Mouse (Mus musculus): ENCODE results near the gene Carns1.
A peak's percentile ranks its signal among the peaks of the same experiment; 100 is the strongest.

The Carns1 gene

DNA sequence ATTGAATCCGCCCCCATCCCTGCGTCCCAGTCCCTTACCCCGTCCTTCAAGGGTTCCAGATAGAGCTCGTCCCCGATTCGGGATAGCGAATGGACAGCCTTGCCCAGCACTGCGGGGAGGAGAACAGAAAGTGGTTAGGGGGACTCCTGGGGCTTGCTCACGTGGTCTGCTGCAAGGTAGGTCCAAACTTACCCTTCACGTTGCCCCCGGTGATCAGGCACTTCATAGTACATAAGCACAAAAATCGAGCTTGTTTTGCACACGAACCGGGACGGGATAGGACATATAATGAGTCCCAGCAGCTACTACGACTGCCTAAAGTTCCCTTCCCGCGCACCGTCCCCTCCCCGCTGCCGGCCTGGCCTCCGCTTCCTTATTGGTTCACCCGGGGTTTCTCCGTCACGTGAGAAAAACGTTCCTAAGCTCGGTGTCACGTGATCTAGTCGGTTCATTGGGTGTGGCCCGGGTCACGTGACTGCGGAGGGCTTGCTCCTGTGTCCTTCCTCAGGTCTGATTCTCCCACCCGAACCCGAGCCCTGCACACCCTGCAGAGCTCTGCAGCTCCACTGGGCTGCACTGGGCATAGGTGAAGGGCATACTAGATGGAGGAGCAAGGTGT is 26.1 kb upstream of the Carns1 start, which contains the start of gene Rad9a:
Gene Rad9a, minus strand, starts transcription at position 372 of the 619 bp plus-strand sequence.
- DNase-seq, result peak; percentile 94

GRCm38 (mm10) chr19:4197180-4197579 is 21.9 kb upstream of the Carns1 start:
- DNase-seq, result no peak

GRCm38 (mm10) chr19:4196548-4196947 is 21.3 kb upstream of the Carns1 start:
- no peak for DNase-seq

DNA sequence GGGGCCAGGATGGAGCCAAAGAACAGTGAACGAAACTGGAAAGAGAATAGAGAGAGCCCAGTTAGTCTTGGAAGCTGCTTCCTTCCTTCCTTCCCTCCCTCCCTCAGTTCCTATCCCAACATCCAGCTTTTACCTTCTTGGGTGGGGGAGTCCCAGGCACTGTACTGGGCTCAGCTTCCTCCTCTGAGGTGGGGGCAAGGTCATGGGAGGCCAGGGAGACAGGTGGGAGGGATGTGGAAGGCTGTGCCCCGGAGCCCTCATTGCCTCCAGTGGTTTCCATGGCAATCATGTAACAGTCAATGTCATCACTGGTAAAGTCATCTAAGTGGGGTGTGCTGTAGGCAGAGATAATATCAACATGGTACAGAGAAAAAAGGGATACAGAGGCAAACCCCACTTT is 20.8 kb upstream of the Carns1 start:
- DNase-seq, result no peak

DNA sequence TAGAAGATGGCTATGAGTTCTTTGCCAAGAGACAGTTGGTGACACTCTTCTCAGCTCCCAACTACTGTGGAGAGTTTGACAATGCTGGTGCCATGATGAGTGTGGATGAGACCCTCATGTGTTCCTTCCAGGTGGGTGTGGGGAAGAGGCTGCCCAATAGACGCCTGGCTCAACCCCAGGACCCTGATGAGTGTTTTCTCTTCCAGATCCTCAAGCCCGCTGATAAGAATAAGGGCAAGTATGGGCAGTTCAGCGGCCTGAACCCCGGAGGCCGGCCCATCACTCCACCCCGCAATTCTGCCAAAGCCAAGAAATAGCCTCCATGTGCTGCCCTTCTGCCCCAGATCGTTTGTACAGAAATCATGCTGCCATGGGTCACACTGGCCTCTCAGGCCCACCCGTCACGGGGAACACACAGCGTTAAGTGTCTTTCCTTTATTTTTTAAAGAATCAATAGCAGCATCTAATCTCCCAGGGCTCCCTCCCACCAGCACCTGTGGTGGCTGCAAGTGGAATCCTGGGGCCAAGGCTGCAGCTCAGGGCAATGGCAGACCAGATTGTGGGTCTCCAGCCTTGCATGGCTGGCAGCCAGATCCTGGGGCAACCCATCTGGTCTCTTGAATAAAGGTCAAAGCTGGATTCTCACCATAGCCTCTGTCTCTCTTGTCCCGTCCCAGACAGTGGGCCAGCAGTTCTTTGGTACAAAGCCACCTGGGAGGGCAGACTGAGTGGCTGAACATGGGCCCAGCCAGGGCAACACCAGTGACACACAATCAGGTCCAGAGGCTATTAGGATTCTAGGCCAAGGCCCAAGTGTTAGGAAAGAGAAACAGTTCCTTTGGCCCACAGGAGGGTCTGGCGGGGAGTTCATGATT is 19.7 kb upstream of the Carns1 start:
- DNase-seq, result peak; percentile 81

- DNase-seq, result no peak
Observed at GRCm38 (mm10) chr19:4194021-4194724, 18.9 kb upstream of the Carns1 start.

GRCm38 (mm10) chr19:4193129-4193528 is 17.9 kb upstream of the Carns1 start:
- DNase-seq, result no peak

DNA sequence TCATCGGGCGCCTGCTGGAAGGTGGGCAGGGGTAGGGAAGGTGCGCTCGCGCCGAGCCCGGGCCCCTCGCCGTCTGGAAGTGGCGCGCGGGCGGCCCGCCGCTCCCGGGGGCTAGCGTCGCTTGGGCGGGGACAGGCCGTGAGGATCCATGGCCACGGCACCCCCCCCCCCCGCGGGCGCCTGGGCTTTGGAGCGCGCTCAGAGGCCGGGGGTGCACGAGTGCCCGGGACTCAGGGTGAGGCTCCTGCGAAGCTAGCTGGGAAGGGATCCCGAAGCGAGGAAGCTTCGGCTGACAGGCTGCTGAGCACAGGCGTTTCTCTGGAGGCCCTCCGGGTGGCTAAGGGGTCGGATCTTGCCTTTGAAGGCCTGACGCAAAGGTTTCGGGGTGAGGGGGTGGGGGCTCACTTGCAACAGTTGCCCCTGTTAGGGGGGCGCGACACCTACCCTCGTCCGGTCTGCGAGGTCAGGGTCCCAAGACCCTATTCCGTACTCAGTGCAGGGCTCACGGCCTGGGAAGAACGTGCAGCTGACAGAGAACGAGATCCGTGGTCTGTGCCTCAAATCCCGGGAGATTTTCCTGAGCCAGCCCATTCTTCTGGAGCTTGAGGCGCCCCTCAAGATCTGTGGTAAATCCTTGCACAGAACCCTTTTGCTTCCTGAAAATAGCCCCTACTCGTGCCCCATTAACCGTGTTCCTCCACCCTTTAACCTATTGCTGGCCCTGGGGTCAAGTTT is 17.1 kb upstream of the Carns1 start:
- DNase-seq, result no peak

- peak; percentile 93 for DNase-seq
Observed at GRCm38 (mm10) chr19:4191528-4192250, 16.4 kb upstream of the Carns1 start, which contains the start of gene Ppp1ca. Gene Ppp1ca (plus strand): TSS chr19:4192065.

DNA sequence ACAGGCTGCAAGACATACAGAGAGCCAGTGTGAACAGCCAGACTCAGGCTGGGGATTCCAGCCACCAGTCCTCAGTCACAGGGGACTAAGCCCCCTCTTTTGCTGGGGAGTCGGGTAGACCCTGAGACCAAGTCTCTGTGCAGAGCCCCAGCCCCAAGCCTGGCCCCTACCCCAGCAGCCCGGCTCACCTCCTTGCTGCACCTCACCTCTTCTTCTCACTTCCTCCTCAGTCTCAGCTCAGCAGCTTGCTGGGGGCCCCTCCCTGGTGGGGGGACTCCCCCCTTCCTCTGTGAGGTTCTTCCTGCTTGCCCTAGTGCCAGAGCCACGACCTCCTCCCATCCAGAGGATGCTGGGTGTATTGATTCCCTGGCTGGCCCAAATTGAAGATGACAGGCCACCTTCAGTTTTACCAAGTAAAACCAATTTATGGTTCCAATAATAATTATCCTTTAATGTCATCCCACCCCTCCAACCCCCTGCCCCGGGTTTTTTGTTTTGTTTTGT is 15.6 kb upstream of the Carns1 start, which contains the start of gene Tbc1d10c:
Gene Tbc1d10c, minus strand, starts transcription at position 454 of the 504 bp plus-strand sequence.
- DNase-seq, result no peak

- no peak for DNase-seq
Observed at GRCm38 (mm10) chr19:4189051-4189620, 13.9 kb upstream of the Carns1 start.

DNA sequence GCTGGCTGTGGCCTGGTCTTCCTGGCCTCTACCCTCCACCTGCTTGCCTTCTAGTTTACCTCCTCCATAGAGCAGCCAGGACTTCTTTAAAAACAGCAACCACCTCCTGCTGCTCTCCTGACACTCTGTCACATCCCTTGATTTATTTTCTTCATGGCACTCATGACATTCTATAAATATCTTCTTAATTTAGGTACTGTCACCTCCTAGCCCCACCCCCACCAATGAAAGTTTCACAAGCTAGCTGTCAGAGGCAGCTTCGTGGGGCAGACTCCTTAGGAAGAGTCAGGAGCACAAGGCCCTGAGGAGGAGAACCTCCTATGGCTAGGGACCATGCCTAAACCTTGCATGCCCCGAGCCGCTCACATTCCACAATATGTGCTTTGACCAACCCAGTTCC is 12.0 kb upstream of the Carns1 start:
- DNase-seq, result no peak

GRCm38 (mm10) chr19:4184976-4185975 is 10.0 kb upstream of the Carns1 start:
- DNase-seq, result no peak

DNA sequence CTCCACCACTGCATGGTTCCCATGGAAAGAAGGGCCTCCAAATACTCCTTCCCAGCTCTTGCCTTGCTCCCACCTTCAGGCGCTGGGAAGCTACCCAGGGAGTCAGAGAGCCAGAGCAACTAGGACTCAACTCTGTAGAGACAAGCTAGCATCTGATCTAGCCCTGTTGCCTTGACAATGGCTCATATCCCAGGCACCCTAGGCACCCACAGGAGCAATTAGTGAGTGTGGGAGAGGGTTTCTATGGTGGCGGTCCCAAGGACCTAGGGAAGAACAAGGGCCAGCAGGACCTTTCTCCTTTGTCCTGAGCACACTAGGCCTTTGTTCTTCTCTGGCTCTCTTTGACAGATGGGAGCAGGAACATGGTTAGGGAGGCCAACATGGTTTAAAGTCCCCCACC is 8.4 kb upstream of the Carns1 start:
- no peak for DNase-seq

- DNase-seq, result no peak
Observed at GRCm38 (mm10) chr19:4181892-4182291, 6.6 kb upstream of the Carns1 start.

- no peak for DNase-seq
Observed at GRCm38 (mm10) chr19:4180411-4180810, 5.1 kb upstream of the Carns1 start.

DNA sequence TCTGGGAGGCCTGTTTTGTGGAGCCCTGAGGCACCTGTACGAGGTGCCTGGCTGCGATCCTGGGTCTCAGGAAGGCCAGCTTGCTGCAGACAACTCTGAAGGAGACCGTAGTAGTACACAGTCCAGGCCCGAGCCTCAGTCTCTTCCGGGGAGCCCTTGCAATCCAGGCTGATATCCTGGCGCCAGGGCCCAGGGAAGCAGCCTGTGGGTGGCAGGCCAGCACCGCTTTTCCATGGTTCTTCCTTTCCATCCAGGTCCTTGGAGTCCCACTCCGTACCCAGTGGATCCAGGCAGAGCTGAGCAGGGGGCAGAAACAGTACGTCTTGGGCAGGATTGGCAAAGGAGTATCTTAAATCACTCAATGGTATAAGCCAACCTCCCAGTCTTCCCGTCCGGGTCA is 2.4 kb downstream of the Carns1 start:
- DNase-seq, result peak; percentile 14

GRCm38 (mm10) chr19:4171393-4172290 is 3.6 kb downstream of the Carns1 start:
- peak; percentile 21 for DNase-seq

Data from cerebellum, adult 11 months (tissue).